Mouse (Mus musculus): ENCODE measurements around the gene Phb2.

Phb2 gene

GRCm38 (mm10) chr6:124693243-124693981, 18.7 kb upstream of the Phb2 start:
- DNase-seq (ENCODE audit: low spot score): no peak

- DNase-seq (ENCODE audit: low spot score): peak; percentile 77
Observed at GRCm38 (mm10) chr6:124694166-124694955, 17.8 kb upstream of the Phb2 start.

- DNase-seq (ENCODE audit: low spot score): no peak
Observed at GRCm38 (mm10) chr6:124696441-124697150, 15.5 kb upstream of the Phb2 start.

- no peak for DNase-seq (ENCODE audit: low spot score)
Observed at GRCm38 (mm10) chr6:124698751-124699150, 13.4 kb upstream of the Phb2 start.

GRCm38 (mm10) chr6:124699366-124699765, 12.8 kb upstream of the Phb2 start:
- no peak for DNase-seq (ENCODE audit: low spot score)

GRCm38 (mm10) chr6:124699962-124700610, 12.1 kb upstream of the Phb2 start:
- peak; percentile 54 for DNase-seq (ENCODE audit: low spot score)

GRCm38 (mm10) chr6:124701338-124701737, 10.8 kb upstream of the Phb2 start:
- no peak for DNase-seq (ENCODE audit: low spot score)

GRCm38 (mm10) chr6:124702102-124702783, 9.9 kb upstream of the Phb2 start:
- no peak for DNase-seq (ENCODE audit: low spot score)

- DNase-seq (ENCODE audit: low spot score): peak; percentile 66
Observed at GRCm38 (mm10) chr6:124702784-124703103, 9.4 kb upstream of the Phb2 start.

GRCm38 (mm10) chr6:124703789-124704188, 8.3 kb upstream of the Phb2 start:
- DNase-seq (ENCODE audit: low spot score): no peak

- no peak for DNase-seq (ENCODE audit: low spot score)
Observed at GRCm38 (mm10) chr6:124704417-124704816, 7.7 kb upstream of the Phb2 start.

GRCm38 (mm10) chr6:124706061-124706627, 6.0 kb upstream of the Phb2 start:
- DNase-seq (ENCODE audit: low spot score): no peak

- DNase-seq (ENCODE audit: low spot score): no peak
Observed at GRCm38 (mm10) chr6:124708289-124708889, 3.7 kb upstream of the Phb2 start.

- DNase-seq (ENCODE audit: low spot score): no peak
Observed at GRCm38 (mm10) chr6:124712918-124713317, 782 bp downstream of the Phb2 start.

- peak; percentile 48 for DNase-seq (ENCODE audit: low spot score)
Observed at GRCm38 (mm10) chr6:124716864-124717490, 4.8 kb downstream of the Phb2 start.

GRCm38 (mm10) chr6:124717968-124718367, 5.8 kb downstream of the Phb2 start:
- DNase-seq (ENCODE audit: low spot score): no peak

GRCm38 (mm10) chr6:124718703-124719102, 6.6 kb downstream of the Phb2 start:
- DNase-seq (ENCODE audit: low spot score): peak; percentile 52

- DNase-seq (ENCODE audit: low spot score): no peak
Observed at GRCm38 (mm10) chr6:124719354-124719978, 7.3 kb downstream of the Phb2 start.

- no peak for DNase-seq (ENCODE audit: low spot score)
Observed at GRCm38 (mm10) chr6:124720904-124721303, 8.8 kb downstream of the Phb2 start.

GRCm38 (mm10) chr6:124722876-124723473, 10.8 kb downstream of the Phb2 start:
- DNase-seq (ENCODE audit: low spot score): no peak
